Mouse (Mus musculus): ENCODE measurements around the gene Adgra3. TPM values are rescaled to one million over a fixed set of nuclear protein-coding genes. Genes with fewer than 3 reads are reported as not detected.
A peak's percentile ranks its signal among the peaks of the same experiment; 100 is the strongest.

Adgra3 gene
- total RNA-seq, 2 experiments from 2014 or later, result 22.8 to 27.3 TPM

- Histone ChIP-seq H3K27ac (no peak overlapping the region), H3K4me3 (no peak overlapping the region)
- TF ChIP-seq CTCF (IDR thresholded peaks at IDR 0.05), result no peak
- DNase-seq (ENCODE audit: extremely low spot score in 1 of 2, low spot score in 2 of 2), result no peak
- intact Hi-C loops (cut with DNase I), result no loop called here
These were observed 10.4 kb downstream of the Adgra3 start for GRCm38 (mm10) chr5:50048271-50048851.

GRCm38 (mm10) chr5:50045180-50045579, 13.6 kb downstream of the Adgra3 start:
- DNase-seq (ENCODE audit: extremely low spot score in 1 of 2, low spot score in 2 of 2), result no peak
- Histone ChIP-seq H3K4me3 (no peak overlapping the region), H3K27ac (no peak overlapping the region)
- TF ChIP-seq CTCF (IDR thresholded peaks at IDR 0.05), result no peak
- intact Hi-C loops (cut with DNase I), result no loop called here

- no peak for DNase-seq (ENCODE audit: extremely low spot score in 1 of 2, low spot score in 2 of 2)
- no peak for TF ChIP-seq CTCF (IDR thresholded peaks at IDR 0.05)
- intact Hi-C loops (cut with DNase I), result no loop called here
- H3K27ac ChIP-seq, result no peak overlapping the region
- no peak overlapping the region for H3K4me3 ChIP-seq
These were observed 15.1 kb downstream of the Adgra3 start for GRCm38 (mm10) chr5:50043677-50044076.

GRCm38 (mm10) chr5:50042274-50042943, 16.4 kb downstream of the Adgra3 start:
- no peak for DNase-seq (ENCODE audit: extremely low spot score in 1 of 2, low spot score in 2 of 2)
- Histone ChIP-seq H3K27ac (no peak overlapping the region), H3K4me3 (no peak overlapping the region)
- intact Hi-C loops (cut with DNase I), result no loop called here
- no peak for TF ChIP-seq CTCF (IDR thresholded peaks at IDR 0.05)

- intact Hi-C loops (cut with DNase I), result loop anchor here (10.0 kb wide), 1 partner anchor 675 kb away; no protein-coding TSS in a partner anchor
- no peak for DNase-seq (ENCODE audit: extremely low spot score in 1 of 2, low spot score in 2 of 2)
- no peak overlapping the region for H3K27ac ChIP-seq
- TF ChIP-seq CTCF (IDR thresholded peaks at IDR 0.05), result no peak
- no peak overlapping the region for H3K4me3 ChIP-seq
These were observed 19.3 kb downstream of the Adgra3 start for GRCm38 (mm10) chr5:50039521-50039920.

GRCm38 (mm10) chr5:50037666-50038065, 21.1 kb downstream of the Adgra3 start:
- intact Hi-C loops (cut with DNase I), result loop anchor here (10.0 kb wide), 1 partner anchor 673 kb away; no protein-coding TSS in a partner anchor
- TF ChIP-seq CTCF (IDR thresholded peaks at IDR 0.05), result no peak
- Histone ChIP-seq H3K4me3 (no peak overlapping the region), H3K27ac (no peak overlapping the region)
- DNase-seq (ENCODE audit: extremely low spot score in 1 of 2, low spot score in 2 of 2), result no peak

DNA sequence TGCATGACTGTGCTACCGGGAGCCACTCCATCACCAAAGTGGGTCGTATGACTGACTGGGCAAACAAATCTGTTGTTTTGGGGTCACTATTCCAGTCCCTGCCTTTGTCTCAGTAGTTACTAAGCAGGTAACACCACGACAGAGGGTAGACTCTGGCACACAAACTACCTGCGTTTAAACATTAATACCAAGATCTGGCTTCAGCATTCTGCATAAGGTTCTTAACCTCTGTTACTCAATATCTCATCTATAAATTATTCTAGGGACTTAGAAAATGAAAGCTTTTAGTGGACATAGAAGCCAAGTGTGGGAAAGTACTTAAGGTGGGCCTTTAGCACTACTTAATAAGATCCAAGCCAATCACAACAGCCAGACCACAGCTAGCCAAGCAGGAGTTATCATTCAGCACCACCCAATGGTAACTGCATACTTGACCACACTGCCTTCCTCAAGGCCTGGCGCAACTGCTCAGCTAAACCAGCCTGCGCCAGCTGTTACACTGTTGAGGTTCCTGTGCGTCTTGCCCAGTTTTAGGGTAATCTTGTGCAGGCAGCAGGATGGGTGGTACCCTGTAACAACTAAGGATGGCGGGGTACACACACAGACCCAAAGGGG, 23.8 kb downstream of the Adgra3 start:
- TF ChIP-seq CTCF (IDR thresholded peaks at IDR 0.05), result no peak
- DNase-seq (ENCODE audit: extremely low spot score in 1 of 2, low spot score in 2 of 2), result no peak
- no peak overlapping the region for H3K4me3 ChIP-seq
- intact Hi-C loops (cut with DNase I), result loop anchor here (10.0 kb wide), 1 partner anchor 670 kb away; no protein-coding TSS in a partner anchor
- H3K27ac ChIP-seq, result no peak overlapping the region

GRCm38 (mm10) chr5:50034231-50034630, 24.6 kb downstream of the Adgra3 start:
- Histone ChIP-seq H3K27ac (no peak overlapping the region), H3K4me3 (no peak overlapping the region)
- intact Hi-C loops (cut with DNase I), result loop anchor here (10.0 kb wide), 1 partner anchor 669 kb away; no protein-coding TSS in a partner anchor
- TF ChIP-seq CTCF (IDR thresholded peaks at IDR 0.05), result no peak
- DNase-seq (ENCODE audit: extremely low spot score in 1 of 2, low spot score in 2 of 2), result no peak

- no peak for DNase-seq (ENCODE audit: extremely low spot score in 1 of 2, low spot score in 2 of 2)
- intact Hi-C loops (cut with DNase I), result loop anchor here (2.0 to 10.0 kb wide), 2 partner anchors 57 to 669 kb away; no protein-coding TSS in a partner anchor
- Histone ChIP-seq H3K27ac (no peak overlapping the region), H3K4me3 (no peak overlapping the region)
- no peak for TF ChIP-seq CTCF (IDR thresholded peaks at IDR 0.05)
These were observed 25.1 kb downstream of the Adgra3 start for GRCm38 (mm10) chr5:50033660-50034059.

GRCm38 (mm10) chr5:50032332-50032731, 26.5 kb downstream of the Adgra3 start:
- intact Hi-C loops (cut with DNase I), result loop anchor here (2.0 to 10.0 kb wide), 2 partner anchors 56 to 668 kb away; no protein-coding TSS in a partner anchor

GRCm38 (mm10) chr5:50031763-50032272, 27.0 kb downstream of the Adgra3 start:
- DNase-seq (ENCODE audit: extremely low spot score in 1 of 2, low spot score in 2 of 2), result no peak
- H3K4me3 ChIP-seq, result no peak overlapping the region
- intact Hi-C loops (cut with DNase I), result loop anchor here (2.0 to 10.0 kb wide), 2 partner anchors 55 to 667 kb away; no protein-coding TSS in a partner anchor
- TF ChIP-seq CTCF (IDR thresholded peaks at IDR 0.05), result no peak
- no peak overlapping the region for H3K27ac ChIP-seq

More at GRCm38 (mm10) chr5:50032332-50032731, 26.5 kb downstream of the Adgra3 start:
- Histone ChIP-seq H3K4me3 (no peak overlapping the region), H3K27ac (no peak overlapping the region)
- DNase-seq (ENCODE audit: extremely low spot score in 1 of 2, low spot score in 2 of 2), result no peak
- TF ChIP-seq CTCF (IDR thresholded peaks at IDR 0.05), result peak; percentile 75

DNA sequence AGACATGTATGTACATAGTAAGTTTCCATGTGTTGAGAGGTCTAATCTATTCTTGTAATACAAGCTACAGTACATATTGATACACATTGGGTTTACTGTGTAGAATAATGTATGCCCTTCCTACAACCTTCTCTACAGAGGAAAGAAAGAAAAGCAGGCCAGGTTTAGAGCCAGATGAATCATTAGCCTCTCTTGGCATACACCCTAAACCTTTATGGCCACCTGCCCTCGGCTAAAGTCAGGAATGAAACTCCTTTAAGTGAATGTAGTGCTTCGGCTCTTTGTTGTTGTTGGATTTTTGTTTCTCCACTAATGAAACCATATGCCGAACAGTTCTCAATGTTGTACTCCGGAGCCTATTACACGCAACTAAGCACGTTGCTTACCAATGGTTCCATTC, 27.5 kb downstream of the Adgra3 start:
- no peak for DNase-seq (ENCODE audit: extremely low spot score in 1 of 2, low spot score in 2 of 2)
- intact Hi-C loops (cut with DNase I), result loop anchor here (10.0 kb wide), 1 partner anchor 666 kb away; no protein-coding TSS in a partner anchor
- TF ChIP-seq CTCF (IDR thresholded peaks at IDR 0.05), result no peak
- Histone ChIP-seq H3K27ac (no peak overlapping the region), H3K4me3 (no peak overlapping the region)
